ENCODE assay signal across 16 mouse cellular contexts in genomic region chr6:137582207-137582889, GRCm38 (mm10).
DNase-seq lines count a peak whose midpoint lies in the region; ATAC-seq and TF ChIP-seq lines count a peak whose summit lies in the region.
"Had no signal": no experiment of that assay in that cellular context is flagged by ENCODE, and none has a peak within 500 bp of the region (broad histone marks: within the 10 kb centered on the region; RNA-seq: fewer than 3 reads in every experiment).

No protein-coding gene starts in this region.

- no peak for TF ChIP-seq EP300 in lung, postnatal 0 days (IDR thresholded peaks at IDR 0.05)

- no peak overlapping the region for H3K4me2 ChIP-seq in lung, postnatal 0 days (replicated peaks; ENCODE audit: low read depth, low read length)
- H3K4me2 ChIP-seq: embryonic facial prominence, embryonic 13.5 days; forebrain, embryonic 12.5 days; heart, embryonic 15.5 days; hindbrain, embryonic 15.5 days; kidney, embryonic 15.5 days; limb, embryonic 12.5 days; midbrain, embryonic 12.5 days had no signal

- peak; percentile 46 for ATAC-seq in lung, postnatal 0 days
- ATAC-seq in megakaryocyte progenitor cell, adult 5-6 weeks (replicated peaks; ENCODE audit: poor library complexity) = peak; percentile 31; the same call in 1 of the 2 replicates

- peak; percentile 52 for DNase-seq in adrenal gland, postnatal 14 days
- no peak for DNase-seq in adrenal gland, postnatal 4 days (ENCODE audit: low spot score in 2 of 2)
- peak; percentile 38 for DNase-seq in lung, postnatal 0 days (ENCODE audit: low spot score)
- no peak for DNase-seq in lung, postnatal 10 days
- DNase-seq in brain, adult 2 months (ENCODE audit: low read depth, low spot score) = peak; percentile 33
- no peak for DNase-seq in layer of hippocampus, adult 18-20 months (ENCODE audit: low spot score in 2 of 2)
- DNase-seq in retina, postnatal 1 day = no peak
- DNase-seq: cerebellum, postnatal 10 days had no signal

- TF ChIP-seq CTCF in lung, postnatal 0 days (IDR thresholded peaks at IDR 0.05) = no peak

- H3K27ac ChIP-seq in lung, postnatal 0 days (ENCODE audit: low read length) = no peak overlapping the region
- H3K27ac ChIP-seq: embryonic facial prominence, embryonic 13.5 days; forebrain, embryonic 12.5 days; heart, embryonic 15.5 days; hindbrain, embryonic 15.5 days; kidney, embryonic 15.5 days; limb, embryonic 12.5 days; midbrain, embryonic 12.5 days had no signal

- WGBS in lung, postnatal 0 days = 70% methylated on average over 19 of the region's 19 CpGs

- H3K4me1 ChIP-seq in lung, postnatal 0 days (ENCODE audit: insufficient read depth, low read depth, low read length) = no peaks in the 10 kb centered on the region
- H3K4me1 ChIP-seq: embryonic facial prominence, embryonic 13.5 days; forebrain, embryonic 12.5 days; hindbrain, embryonic 15.5 days; limb, embryonic 12.5 days; midbrain, embryonic 12.5 days had no signal

- no peak overlapping the region for H3K4me3 ChIP-seq in lung, postnatal 0 days (ENCODE audit: low read depth, low read length)
- H3K4me3 ChIP-seq: embryonic facial prominence, embryonic 13.5 days; forebrain, embryonic 12.5 days; heart, embryonic 15.5 days; hindbrain, embryonic 15.5 days; kidney, embryonic 15.5 days; limb, embryonic 12.5 days; midbrain, embryonic 12.5 days had no signal

- no peak overlapping the region for H3K9ac ChIP-seq in lung, postnatal 0 days (replicated peaks; ENCODE audit: low read depth)
- H3K9ac ChIP-seq: embryonic facial prominence, embryonic 13.5 days; forebrain, embryonic 12.5 days; heart, embryonic 15.5 days; hindbrain, embryonic 15.5 days; kidney, embryonic 15.5 days; limb, embryonic 12.5 days; midbrain, embryonic 12.5 days had no signal

- no peaks in the 10 kb centered on the region for H3K27me3 ChIP-seq in lung, postnatal 0 days (replicated peaks; ENCODE audit: insufficient read depth, low read length)
- H3K27me3 ChIP-seq: embryonic facial prominence, embryonic 13.5 days; forebrain, embryonic 12.5 days; heart, embryonic 15.5 days; hindbrain, embryonic 15.5 days; kidney, embryonic 15.5 days; limb, embryonic 12.5 days; midbrain, embryonic 12.5 days had no signal

- no peaks in the 10 kb centered on the region for H3K9me3 ChIP-seq in lung, postnatal 0 days (ENCODE audit: low read length)
- H3K9me3 ChIP-seq: embryonic facial prominence, embryonic 13.5 days; forebrain, embryonic 12.5 days; heart, embryonic 15.5 days; hindbrain, embryonic 15.5 days; kidney, embryonic 15.5 days; limb, embryonic 12.5 days; midbrain, embryonic 12.5 days had no signal

- H3K36me3 ChIP-seq in lung, postnatal 0 days (ENCODE audit: insufficient read depth, low read length) = no peaks in the 10 kb centered on the region
- H3K36me3 ChIP-seq: embryonic facial prominence, embryonic 13.5 days; forebrain, embryonic 12.5 days; heart, embryonic 15.5 days; hindbrain, embryonic 15.5 days; kidney, embryonic 15.5 days; limb, embryonic 12.5 days; midbrain, embryonic 12.5 days had no signal

Comparison
In these comparisons a context has a peak if more than half of its experiments do, and no peak if none do; other contexts are left out.
1. DNase-seq: peak in adrenal gland, postnatal 14 days (single experiment), lung, postnatal 0 days (single experiment) and brain, adult 2 months (single experiment); none in adrenal gland, postnatal 4 days (0 of 2), lung, postnatal 10 days (single experiment), layer of hippocampus, adult 18-20 months (0 of 2) and retina, postnatal 1 day (single experiment).